Mouse (Mus musculus) kidney, postnatal 14 days (tissue): Measurements from ENCODE around the gene Gpr50.

Experiments used
- DNase-seq: peaks from one replicate; pipeline ENCODE4 v3.0.0; 2022; ENCODE audit warnings: mixed read lengths

Gpr50 gene

GRCm38 (mm10) chrX:71663374-71663773 is at the start of gene Gpr50:
TSS of gene Gpr50 (plus strand) at chrX:71663667.
- no peak for DNase-seq

GRCm38 (mm10) chrX:71622286-71622685 is 41.2 kb upstream of the Gpr50 start:
- DNase-seq, result no peak

GRCm38 (mm10) chrX:71623843-71624242 is 39.6 kb upstream of the Gpr50 start:
- peak; percentile 5 for DNase-seq

- peak; percentile 28 for DNase-seq
Observed at GRCm38 (mm10) chrX:71628306-71628705, 35.2 kb upstream of the Gpr50 start.

GRCm38 (mm10) chrX:71630709-71631108 is 32.8 kb upstream of the Gpr50 start:
- DNase-seq, result peak; percentile 1

- DNase-seq, result no peak
Observed at GRCm38 (mm10) chrX:71631130-71631529, 32.3 kb upstream of the Gpr50 start.

GRCm38 (mm10) chrX:71647958-71648357 is 15.5 kb upstream of the Gpr50 start:
- peak; percentile 59 for DNase-seq

GRCm38 (mm10) chrX:71648434-71648833 is 15.0 kb upstream of the Gpr50 start:
- DNase-seq, result no peak

- peak; percentile 32 for DNase-seq
Observed at GRCm38 (mm10) chrX:71648848-71649454, 14.5 kb upstream of the Gpr50 start.

- no peak for DNase-seq
Observed at GRCm38 (mm10) chrX:71649993-71650392, 13.5 kb upstream of the Gpr50 start.

GRCm38 (mm10) chrX:71661794-71662193 is 1.7 kb upstream of the Gpr50 start:
- no peak for DNase-seq

GRCm38 (mm10) chrX:71663871-71664687 is 612 bp downstream of the Gpr50 start:
- no peak for DNase-seq

GRCm38 (mm10) chrX:71664688-71665026 is 1.2 kb downstream of the Gpr50 start:
- no peak for DNase-seq

- DNase-seq, result no peak
Observed at GRCm38 (mm10) chrX:71670254-71670653, 6.8 kb downstream of the Gpr50 start.

GRCm38 (mm10) chrX:71700817-71701469 is 37.5 kb downstream of the Gpr50 start:
- no peak for DNase-seq
